Mouse (Mus musculus): ENCODE measurements around the gene 4930444G20Rik.
"Not testable (repeated sequence)": the region's sequence is repeated elsewhere in the genome, so short reads cannot be mapped to it uniquely, and the experiment has no call there.

The 4930444G20Rik gene

DNA sequence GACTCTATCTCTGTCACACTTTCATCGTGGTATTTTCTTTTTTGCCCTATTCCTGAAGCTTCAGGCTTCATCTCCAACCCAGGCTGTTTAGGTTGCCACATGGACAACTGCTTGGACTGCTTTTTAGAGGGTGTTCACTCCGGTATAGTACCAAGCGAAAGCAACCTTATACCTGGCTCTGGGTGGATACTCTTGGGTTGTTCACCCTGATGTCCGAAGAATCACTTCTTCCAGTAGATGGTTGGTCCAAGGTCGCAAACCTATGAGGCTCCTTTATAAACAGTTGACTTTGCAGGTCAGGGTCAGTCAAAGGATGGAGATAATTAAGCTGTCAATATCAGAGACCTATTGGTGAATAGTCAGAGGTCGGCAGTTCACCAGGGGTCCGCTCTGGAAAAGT lies at the start of gene 4930444G20Rik:
4930444G20Rik (minus strand) TSS at position 101 of the 400 bp plus-strand sequence.
- DNase-seq (ENCODE audit: low read depth, low spot score), result not testable (repeated sequence)

DNA sequence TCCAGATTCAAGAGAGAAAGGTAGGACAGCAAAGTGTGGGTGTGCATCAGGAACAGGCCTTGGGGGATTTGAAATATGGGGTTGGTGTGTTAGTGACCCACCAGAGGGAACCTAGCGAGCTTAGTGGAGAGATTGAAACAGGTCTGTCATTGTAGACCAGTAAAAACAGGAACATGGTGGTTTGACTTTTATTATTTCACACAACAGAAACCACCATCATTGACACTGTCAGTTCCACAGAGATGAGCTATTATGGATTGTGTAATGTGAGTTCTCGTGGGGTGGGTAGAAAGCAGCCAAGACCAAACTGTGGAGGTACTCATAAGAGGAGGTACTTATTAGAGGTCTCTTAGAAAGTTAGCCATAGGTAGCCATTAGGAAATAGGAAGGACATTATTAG lies 6.7 kb upstream of the 4930444G20Rik start:
- DNase-seq (ENCODE audit: low read depth, low spot score), result no peak

DNA sequence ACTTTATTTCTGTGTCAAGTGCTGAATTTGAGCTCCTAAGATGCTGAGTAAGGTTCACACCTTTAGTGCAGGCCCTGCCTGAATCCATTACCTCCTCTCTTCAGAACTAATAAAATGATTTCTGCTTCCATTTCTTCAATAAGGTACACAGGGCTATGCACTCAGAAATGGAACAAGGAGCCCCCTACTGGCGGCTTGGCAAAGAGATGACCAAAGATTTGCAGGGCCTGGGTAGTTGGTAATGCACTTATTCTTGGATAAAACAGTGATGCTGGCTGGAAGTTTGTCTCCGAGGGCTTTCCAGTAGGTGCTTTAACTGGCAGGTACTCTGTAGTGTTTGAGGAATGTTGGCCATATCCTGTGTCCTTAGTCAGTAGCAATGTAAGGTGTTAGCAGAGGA lies 4.9 kb upstream of the 4930444G20Rik start:
- no peak for DNase-seq (ENCODE audit: low read depth, low spot score)

DNA sequence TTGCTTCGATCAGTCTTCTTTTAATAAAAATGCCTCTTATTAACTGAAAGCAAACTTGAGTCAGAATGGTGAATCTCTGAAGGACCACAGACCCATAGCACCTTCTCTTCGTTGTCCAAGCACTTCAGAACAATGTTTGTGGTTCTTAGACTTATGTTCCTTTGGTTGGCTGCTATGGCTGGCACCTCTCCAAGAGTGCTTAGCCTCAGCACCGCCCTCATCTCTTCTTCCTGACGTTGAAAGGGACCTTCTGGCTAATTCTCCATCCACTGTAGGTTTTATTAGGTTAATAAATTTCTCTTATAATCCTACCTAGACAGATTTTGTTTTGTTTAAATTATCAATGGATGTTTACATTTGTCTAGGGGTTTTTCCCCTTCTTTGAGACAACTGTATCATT lies 2.7 kb upstream of the 4930444G20Rik start:
- no peak for DNase-seq (ENCODE audit: low read depth, low spot score)

DNA sequence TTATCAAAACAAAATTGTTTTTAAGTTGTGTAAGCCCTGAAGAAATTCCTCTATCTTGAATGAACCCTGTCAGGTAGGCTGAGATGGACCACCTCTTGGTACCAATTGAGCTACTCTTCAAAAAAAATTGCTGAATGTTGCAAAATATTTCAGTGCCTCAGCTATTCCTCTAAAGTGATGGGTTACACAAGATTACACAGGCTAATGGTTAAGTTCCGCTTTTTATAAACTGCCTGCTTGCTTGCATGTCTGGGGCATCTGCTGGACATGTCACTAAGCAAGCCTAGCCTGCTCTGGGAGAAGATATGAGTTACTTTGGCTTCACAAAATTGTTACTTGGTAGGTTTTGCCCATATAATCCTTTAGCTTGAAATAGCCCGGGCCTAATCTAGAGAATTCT lies 2.3 kb upstream of the 4930444G20Rik start:
- DNase-seq (ENCODE audit: low read depth, low spot score), result no peak

DNA sequence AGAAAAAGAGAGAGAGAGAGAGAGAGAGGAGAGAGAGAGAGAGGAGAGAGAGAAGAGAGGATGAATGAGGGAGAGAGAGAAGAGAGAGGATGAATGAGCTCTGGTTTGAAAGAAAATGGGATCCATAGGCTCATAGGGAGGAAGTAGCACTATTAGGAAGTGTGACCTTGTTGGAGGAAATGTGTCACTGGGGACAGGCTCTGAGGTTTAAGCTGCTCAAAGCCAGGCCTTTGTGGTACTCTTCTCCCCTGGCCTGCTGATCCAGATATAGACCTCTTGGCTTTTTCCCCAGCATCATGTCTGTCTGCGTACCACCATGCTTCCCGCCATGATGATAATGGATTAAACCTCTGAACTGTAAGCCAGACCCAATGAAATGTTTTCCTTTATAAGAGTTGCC lies 8.5 kb downstream of the 4930444G20Rik start:
- no peak for DNase-seq (ENCODE audit: low read depth, low spot score)

DNA sequence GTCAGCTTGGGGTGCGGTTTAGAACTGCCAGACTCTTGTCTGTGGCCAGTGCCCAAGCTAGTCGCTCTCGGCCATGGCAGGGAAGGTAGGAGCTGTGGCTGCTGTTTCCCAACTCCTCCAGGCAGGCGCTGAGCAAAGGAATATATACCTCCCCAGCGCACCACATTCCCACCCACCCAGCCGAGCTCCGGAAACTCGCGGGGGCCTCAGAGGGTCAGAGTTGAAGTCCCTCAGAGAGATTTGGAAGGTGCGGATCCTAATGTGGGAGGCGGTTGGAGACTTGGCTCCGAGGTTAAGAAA lies 8.9 kb downstream of the 4930444G20Rik start:
- DNase-seq (ENCODE audit: low read depth, low spot score), result no peak

DNA sequence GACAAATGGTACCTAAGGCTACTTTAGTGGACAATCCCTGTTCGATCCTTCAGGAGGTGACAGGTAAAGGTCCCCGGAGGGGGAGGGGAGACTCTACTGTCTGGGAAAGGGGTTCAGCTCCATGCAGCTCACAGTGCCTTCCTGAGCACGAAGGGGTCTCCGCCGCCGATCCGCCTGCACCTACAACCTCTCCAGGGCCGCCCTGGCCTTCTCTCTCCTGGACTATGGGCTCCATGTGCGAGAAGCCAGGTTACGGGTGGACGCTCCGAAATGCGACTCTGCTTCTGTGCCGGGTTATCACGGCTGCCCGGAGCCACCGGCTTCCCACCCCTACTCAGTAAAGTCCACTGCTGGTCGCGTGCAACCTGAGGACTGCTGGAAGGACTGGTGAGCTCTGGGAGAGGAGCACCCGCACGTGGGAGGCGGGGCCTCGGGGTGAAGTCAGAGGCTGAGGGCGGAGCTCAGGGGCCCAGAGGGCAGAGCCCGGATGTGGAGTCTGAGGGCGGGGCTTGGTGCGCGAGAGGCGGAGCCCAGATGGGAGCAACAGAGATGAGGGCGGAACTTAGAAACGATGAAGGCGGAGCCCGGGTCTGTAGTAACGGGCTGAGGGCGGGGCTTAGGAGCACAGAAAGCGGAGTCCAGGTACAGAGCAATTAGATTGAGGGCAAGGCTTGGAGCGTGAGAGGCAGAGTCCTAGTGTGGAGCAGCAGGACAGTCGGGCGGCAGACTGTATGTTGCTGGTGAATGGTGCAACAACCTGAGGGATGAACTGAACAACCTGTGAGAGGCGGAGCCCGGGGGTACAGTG lies 9.5 kb downstream of the 4930444G20Rik start:
- peak; percentile 68 for DNase-seq (ENCODE audit: low read depth, low spot score)

DNA sequence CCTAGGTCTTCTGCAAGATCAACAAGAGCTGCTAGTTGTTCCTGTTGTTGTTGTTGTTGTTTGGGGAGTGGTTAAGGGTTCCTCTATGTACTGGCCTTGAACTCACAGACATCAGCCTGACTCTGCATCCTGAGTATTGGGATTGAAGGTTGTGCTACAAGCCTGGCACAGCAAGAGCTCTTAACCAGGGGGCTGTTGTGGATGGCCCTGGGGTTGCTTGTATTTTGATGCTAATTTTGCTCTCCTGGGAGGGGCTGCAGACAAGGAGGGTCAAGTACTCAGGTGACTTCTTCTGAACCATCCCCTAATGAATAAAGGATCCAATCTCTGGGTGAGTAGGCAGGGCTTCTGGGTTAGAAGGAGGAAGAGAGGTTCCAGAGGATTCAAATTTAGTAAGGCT lies 12.6 kb downstream of the 4930444G20Rik start:
- DNase-seq (ENCODE audit: low read depth, low spot score), result no peak

DNA sequence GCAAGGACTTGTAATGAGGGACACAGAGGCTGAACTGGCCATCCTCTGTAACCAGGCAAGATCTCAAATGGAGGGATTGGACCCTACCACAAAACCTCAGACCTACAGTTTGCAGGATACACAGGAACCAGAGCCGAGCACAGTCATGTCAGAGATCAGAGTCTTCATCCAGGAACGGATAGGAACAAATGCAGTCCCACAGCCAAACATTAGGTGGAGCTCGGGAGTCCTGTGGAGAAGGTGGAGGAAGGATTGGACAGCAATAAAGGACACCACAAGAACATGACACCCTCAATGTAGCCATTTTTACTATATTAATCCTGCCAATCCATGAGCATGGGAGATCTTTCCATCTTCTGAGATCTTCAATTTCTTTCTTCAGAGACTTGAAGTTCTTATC lies 31.6 kb downstream of the 4930444G20Rik start:
- not testable (repeated sequence) for DNase-seq (ENCODE audit: low read depth, low spot score)

DNA sequence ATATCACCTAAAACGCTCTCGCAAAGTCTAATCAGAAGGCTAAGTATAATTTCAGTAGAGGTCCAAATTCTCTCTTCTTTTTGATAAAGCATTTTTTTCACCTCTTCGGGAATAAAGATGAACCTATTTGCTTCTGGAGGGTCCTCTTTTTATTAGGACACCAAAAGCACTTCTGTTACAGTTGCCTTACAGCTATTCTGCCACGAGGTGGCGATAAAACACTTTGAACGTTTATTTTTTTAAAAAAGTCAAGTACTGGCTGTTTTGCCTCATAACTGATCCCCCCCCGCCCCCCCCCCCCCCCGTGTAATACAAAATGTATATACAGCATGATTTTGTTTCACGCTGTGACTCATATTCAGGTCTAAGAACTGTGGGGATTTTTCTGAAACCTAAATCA lies 33.6 kb downstream of the 4930444G20Rik start:
- DNase-seq (ENCODE audit: low read depth, low spot score), result no peak

DNA sequence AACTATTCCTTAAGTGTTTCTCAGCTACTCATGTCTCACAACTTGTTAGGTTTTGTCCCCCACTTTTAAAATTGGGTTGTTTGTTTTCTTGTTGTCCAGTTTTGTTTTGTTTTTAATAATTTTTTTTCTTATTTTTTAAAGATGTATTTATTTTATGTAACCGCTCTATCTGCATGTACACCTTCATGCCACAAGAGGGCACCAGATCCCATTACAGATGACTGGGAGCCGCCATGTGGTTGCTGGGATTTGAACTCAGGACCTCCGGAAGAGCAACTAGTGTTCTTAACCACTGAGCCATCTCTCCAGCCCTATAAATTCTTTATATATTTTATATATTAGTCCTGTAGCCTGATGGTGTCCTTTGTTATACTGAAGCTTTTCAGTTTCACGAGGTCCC lies 49.3 kb downstream of the 4930444G20Rik start:
- no peak for DNase-seq (ENCODE audit: low read depth, low spot score)

DNA sequence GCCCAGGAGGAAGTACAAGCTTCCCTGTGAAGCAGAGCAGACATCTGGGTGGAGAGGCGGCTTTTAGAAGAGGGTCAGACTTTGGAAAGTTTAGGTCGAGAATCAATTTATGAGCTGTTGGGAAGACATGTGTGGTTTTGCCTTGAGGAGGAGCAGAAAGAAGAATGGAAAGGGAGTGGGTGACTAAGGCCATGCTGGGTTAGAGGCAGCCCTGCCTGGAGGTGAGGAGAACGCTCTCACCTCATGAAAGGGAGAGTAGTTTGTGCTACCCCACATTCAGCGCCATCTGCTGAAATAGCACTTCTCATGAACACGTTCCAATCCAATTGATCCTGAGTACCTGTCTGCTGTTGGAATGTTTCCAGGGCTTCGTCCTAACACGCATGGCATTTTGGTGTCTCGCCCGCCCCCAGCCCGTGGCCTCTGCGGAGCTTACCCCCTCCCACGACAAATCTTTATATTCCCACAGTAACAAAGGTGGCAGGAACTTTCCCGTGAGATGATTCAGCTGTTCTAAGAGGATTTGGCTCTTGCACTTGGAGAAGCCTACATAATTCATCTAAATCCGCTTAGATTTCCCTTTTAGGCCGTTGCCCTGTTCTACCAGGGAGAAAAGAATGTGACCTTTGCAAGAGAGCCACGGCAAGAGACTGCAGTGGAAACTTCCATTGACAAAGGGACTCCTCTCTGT lies 50.3 kb downstream of the 4930444G20Rik start:
- DNase-seq (ENCODE audit: low read depth, low spot score), result no peak

All from skeletal muscle tissue, adult 2 months (tissue).